Mouse (Mus musculus): ENCODE results near the gene March5.
A peak's percentile ranks its signal among the peaks of the same experiment; 100 is the strongest.
"Not testable (repeated sequence)": the region's sequence is repeated elsewhere in the genome, so short reads cannot be mapped to it uniquely, and the experiment has no call there.

Gene March5

GRCm38 (mm10) chr19:37208986-37209385, 1.6 kb downstream of the March5 start:
- no peak for DNase-seq

GRCm38 (mm10) chr19:37209467-37210128, 2.3 kb downstream of the March5 start:
- no peak for DNase-seq

GRCm38 (mm10) chr19:37210457-37210856, 3.1 kb downstream of the March5 start:
- no peak for DNase-seq

- no peak for DNase-seq
Measured at GRCm38 (mm10) chr19:37211416-37211815, 4.1 kb downstream of the March5 start.

GRCm38 (mm10) chr19:37214711-37215110, 7.4 kb downstream of the March5 start:
- no peak for DNase-seq

- no peak for DNase-seq
Measured at GRCm38 (mm10) chr19:37225197-37225862, 18.0 kb downstream of the March5 start.

- DNase-seq = not testable (repeated sequence)
Measured at GRCm38 (mm10) chr19:37232598-37232997, 25.3 kb downstream of the March5 start.

GRCm38 (mm10) chr19:37233561-37234539, 26.5 kb downstream of the March5 start:
- no peak for DNase-seq

GRCm38 (mm10) chr19:37235818-37236217, 28.5 kb downstream of the March5 start:
- peak in 1 of 2 experiments; percentile 39 for DNase-seq

GRCm38 (mm10) chr19:37237306-37237705, 30.0 kb downstream of the March5 start:
- no peak for DNase-seq

- DNase-seq = no peak
Measured at GRCm38 (mm10) chr19:37237712-37238437, 30.5 kb downstream of the March5 start.

- peak; percentile 36 to 55 for DNase-seq
Measured at GRCm38 (mm10) chr19:37238651-37239050, 31.3 kb downstream of the March5 start.

GRCm38 (mm10) chr19:37239096-37239495, 31.8 kb downstream of the March5 start:
- DNase-seq = no peak

- no peak for DNase-seq
Measured at GRCm38 (mm10) chr19:37241201-37241600, 33.9 kb downstream of the March5 start.

- DNase-seq = no peak
Measured at GRCm38 (mm10) chr19:37242707-37243106, 35.4 kb downstream of the March5 start.

GRCm38 (mm10) chr19:37246859-37247258, 39.5 kb downstream of the March5 start:
- no peak for DNase-seq

GRCm38 (mm10) chr19:37248199-37248598, 40.9 kb downstream of the March5 start:
- no peak for DNase-seq

- DNase-seq = no peak
Measured at GRCm38 (mm10) chr19:37252104-37252503, 44.8 kb downstream of the March5 start.

GRCm38 (mm10) chr19:37255321-37255720, 48.0 kb downstream of the March5 start:
- DNase-seq = no peak

GRCm38 (mm10) chr19:37262389-37262788, 55.0 kb downstream of the March5 start:
- DNase-seq = peak in 1 of 2 experiments; percentile 19

GRCm38 (mm10) chr19:37263566-37263942, 56.2 kb downstream of the March5 start:
- peak; percentile 27 to 32 for DNase-seq
